Mouse (Mus musculus) hindbrain, embryonic 11.5 days (tissue): ENCODE data around the gene Scarb2. TPM values are rescaled to one million over a fixed set of nuclear protein-coding genes. Genes with fewer than 3 reads are reported as not detected.

Experiments
- ATAC-seq: fragments of 200-750 bp; cut with Nextera tagmentation; 2 replicates; pipeline ENCODE4 v1.8.0; 2017; ENCODE audit warnings: mild to moderate bottlenecking, moderate TSS enrichment, moderate library complexity; ENCODE audit not compliant: low FRiP score
- DNase-seq: peaks from one replicate; pipeline ENCODE4 v3.0.0-alpha.2; 2015; ENCODE audit warnings: low spot score
- H3K27ac ChIP-seq: fragments of 300-500 bp; sonication (generic); 2 replicates; pipeline ENCODE4 v1.5.1; 2014; ENCODE audit warnings: mild to moderate bottlenecking, low read depth, low read length
- H3K27me3 ChIP-seq: fragments of 300-500 bp; sonication (generic); 2 replicates; pipeline ENCODE4 v1.6.1; 2014; ENCODE audit warnings: mild to moderate bottlenecking, low read length, moderate library complexity, mixed read lengths; ENCODE audit not compliant: control insufficient read depth, insufficient read depth
- H3K36me3 ChIP-seq: fragments of 300-500 bp; sonication (generic); 2 replicates; pipeline ENCODE4 v1.6.1; 2014; ENCODE audit warnings: mild to moderate bottlenecking, low read length, moderate library complexity, mixed read lengths; ENCODE audit not compliant: control insufficient read depth, insufficient read depth
- H3K4me1 ChIP-seq: fragments of 300-500 bp; sonication (generic); replicated peaks from 2 replicates; pipeline ENCODE4 v1.6.1; 2014; ENCODE audit warnings: low read length, mixed read lengths; ENCODE audit not compliant: control insufficient read depth, insufficient read depth
- H3K4me2 ChIP-seq: fragments of 300-500 bp; sonication (generic); replicated peaks from 2 replicates; pipeline ENCODE4 v1.6.1; 2014; ENCODE audit warnings: mild to moderate bottlenecking, low read depth, low read length
- H3K4me3 ChIP-seq: fragments of 300-500 bp; sonication (generic); 2 replicates; pipeline ENCODE4 v1.5.1; 2014; ENCODE audit warnings: low read depth, low read length
- H3K9ac ChIP-seq: fragments of 300-500 bp; sonication (generic); 2 replicates; pipeline ENCODE4 v1.6.1; 2014; ENCODE audit warnings: low read depth, low read length
- H3K9me3 ChIP-seq: fragments of 300-500 bp; sonication (generic); 2 replicates; pipeline ENCODE4 v1.6.1; 2016; ENCODE audit warnings: low read length; ENCODE audit not compliant: control insufficient read depth
- WGBS: fragments of 180-500 bp; shearing (Covaris S2); extraction: QIAGEN DNeasy Blood & Tissue Kit; methylation state at CpG from one replicate; pipeline ENCODE4 v1.1.7; 2014; 5-methylcytosine and 5-hydroxymethylcytosine counted together
- polyA plus RNA-seq: library from polyadenylated mRNA; unstranded; fragments of >200 nt; fragmentation: Nextera tagmentation; extraction: Ambion mirVana; gene quantifications from 2 replicates; pipeline ENCODE4 v1.2.1, GENCODE M21; 2014

The Scarb2 gene
- polyA plus RNA-seq, 1 experiment from 2014 or later = 11.7 TPM

DNA sequence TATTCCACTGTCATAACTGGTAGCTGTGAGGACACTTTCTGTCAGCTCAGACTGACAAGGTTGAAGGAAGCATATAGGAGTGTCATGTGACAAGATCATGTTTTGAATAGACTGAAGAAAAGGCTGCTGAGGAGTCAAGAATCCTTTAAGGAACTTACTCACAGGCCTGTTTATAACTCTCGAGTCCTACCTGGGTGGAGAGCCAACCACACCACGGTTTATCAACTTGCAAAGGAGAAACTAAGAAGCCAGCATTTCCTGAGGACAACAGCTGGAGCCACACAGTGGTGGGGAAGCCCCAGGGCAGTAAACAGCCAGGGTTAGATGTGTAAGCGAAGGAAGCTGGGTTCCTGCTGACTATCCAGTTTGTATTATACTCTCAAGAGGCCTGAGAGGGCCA is 7.3 kb downstream of the Scarb2 start:
- DNase-seq = no peak
- ATAC-seq = no peak; the same call in 1 of the 2 replicates
- H3K36me3 ChIP-seq = no peaks in the 10 kb centered on the region
- no peaks in the 10 kb centered on the region; the same call in 1 of the 2 replicates for H3K4me1 ChIP-seq
- H3K9ac ChIP-seq = no peak overlapping the region
- no peak overlapping the region for H3K4me3 ChIP-seq
- H3K4me2 ChIP-seq = no peak overlapping the region
- no peaks in the 10 kb centered on the region for H3K9me3 ChIP-seq
- H3K27ac ChIP-seq = 0 out of 2 replicates have a peak overlapping the region, but pooled peaks have one; percentile 8
- no peaks in the 10 kb centered on the region for H3K27me3 ChIP-seq
- WGBS = 76% methylated on average over 3 of the region's 3 CpGs

DNA sequence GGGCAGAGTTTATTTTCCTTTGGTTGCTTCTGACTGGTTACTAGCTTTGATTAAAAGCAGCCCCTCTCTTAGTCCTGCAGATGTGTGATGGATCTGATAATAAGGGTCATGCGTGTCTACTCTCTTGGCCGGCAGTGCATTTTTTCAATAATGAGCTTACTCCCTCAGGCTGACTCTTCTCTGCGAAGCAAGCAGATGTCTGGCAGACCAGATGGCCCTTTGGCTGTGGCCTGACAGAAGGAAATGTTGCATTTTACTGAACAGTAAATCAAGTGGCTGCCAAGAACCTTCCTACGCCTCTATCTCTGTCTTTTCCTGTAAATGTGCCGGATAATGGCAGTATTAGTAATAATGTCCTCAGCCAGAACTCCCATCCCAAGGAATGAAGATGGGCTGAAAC is 8.0 kb downstream of the Scarb2 start:
- no peaks in the 10 kb centered on the region; the same call in 1 of the 2 replicates for H3K4me1 ChIP-seq
- DNase-seq = peak; percentile 37
- no peak overlapping the region for H3K9ac ChIP-seq
- 49% methylated on average over 5 of the region's 5 CpGs for WGBS
- ATAC-seq = peak; percentile 53; the same call in 1 of the 2 replicates
- no peak overlapping the region for H3K4me2 ChIP-seq
- H3K9me3 ChIP-seq = no peaks in the 10 kb centered on the region
- H3K27ac ChIP-seq = 0 out of 2 replicates have a peak overlapping the region, but pooled peaks have one; percentile 31
- no peak overlapping the region for H3K4me3 ChIP-seq
- no peaks in the 10 kb centered on the region for H3K36me3 ChIP-seq
- H3K27me3 ChIP-seq = no peaks in the 10 kb centered on the region

DNA sequence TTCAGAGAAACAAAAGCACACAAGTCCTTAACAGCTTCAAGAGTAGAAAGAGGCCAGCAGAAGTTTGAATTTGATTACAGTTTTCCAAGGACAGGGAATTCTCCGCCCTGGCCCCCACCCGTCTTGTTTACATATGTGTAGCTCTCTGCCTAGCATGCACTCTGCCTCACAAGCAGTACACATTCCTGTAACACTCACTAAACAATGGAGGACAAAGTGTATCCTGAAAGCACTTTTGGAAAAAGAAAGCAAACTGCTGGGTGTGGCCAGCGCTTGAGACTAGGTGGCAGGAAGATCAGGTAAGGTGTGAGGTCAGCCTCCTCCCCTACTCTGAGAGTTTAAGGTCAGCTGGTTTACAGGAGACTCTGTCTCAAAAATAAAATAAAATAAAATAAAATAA is 8.4 kb downstream of the Scarb2 start:
- Histone ChIP-seq H3K4me1 (no peaks in the 10 kb centered on the region; the same call in 1 of the 2 replicates), H3K27ac (no peak overlapping the region), H3K9me3 (no peaks in the 10 kb centered on the region), H3K9ac (no peak overlapping the region), H3K4me2 (no peak overlapping the region; the same call in 1 of the 2 replicates), H3K36me3 (no peaks in the 10 kb centered on the region), H3K27me3 (no peaks in the 10 kb centered on the region), H3K4me3 (no peak overlapping the region)
- 80% methylated on average over 3 of the region's 3 CpGs for WGBS
- DNase-seq (no peak), ATAC-seq (peak; percentile 23; the same call in 1 of the 2 replicates)

DNA sequence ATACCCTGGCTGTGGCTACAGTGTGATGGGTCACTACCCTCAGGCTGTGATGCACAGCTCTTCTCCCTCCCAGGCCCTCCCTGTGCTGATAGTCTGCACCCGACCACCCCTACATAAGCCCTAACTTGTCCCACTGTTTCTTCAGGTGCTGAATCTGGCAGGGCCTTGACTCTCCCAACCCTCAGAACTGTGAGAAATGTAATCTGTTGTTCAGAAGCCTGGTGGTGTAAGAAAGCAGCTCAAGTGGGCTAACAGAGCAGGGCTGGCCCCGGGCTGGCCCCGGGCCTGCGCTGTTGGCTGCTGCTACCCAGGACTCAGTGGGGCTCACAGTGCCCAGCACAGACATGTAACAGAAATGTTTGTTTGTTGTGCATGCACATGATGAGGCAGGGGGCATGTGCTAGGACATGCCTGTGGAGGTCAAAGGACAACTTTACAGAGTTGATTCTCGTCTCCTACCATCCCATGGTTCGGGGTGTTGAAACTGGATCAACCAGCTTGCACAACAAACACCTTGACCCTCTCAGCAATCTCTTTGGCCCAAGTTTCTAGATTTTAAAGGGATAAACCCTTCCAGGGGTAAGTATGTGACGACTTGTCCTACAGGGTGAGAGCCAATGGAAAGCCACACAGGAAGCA is 10.7 kb downstream of the Scarb2 start:
- no peak overlapping the region for H3K27ac ChIP-seq
- H3K4me1 ChIP-seq = no peaks in the 10 kb centered on the region; the same call in 1 of the 2 replicates
- DNase-seq (no peak), ATAC-seq (no peak)
- H3K36me3 ChIP-seq = no peaks in the 10 kb centered on the region
- no peaks in the 10 kb centered on the region for H3K9me3 ChIP-seq
- H3K27me3 ChIP-seq = no peaks in the 10 kb centered on the region
- H3K4me2 ChIP-seq = no peak overlapping the region
- H3K4me3 ChIP-seq = no peak overlapping the region
- whole genome bisulfite sequencing = 82% methylated on average over 7 of the region's 7 CpGs
- H3K9ac ChIP-seq = no peak overlapping the region

DNA sequence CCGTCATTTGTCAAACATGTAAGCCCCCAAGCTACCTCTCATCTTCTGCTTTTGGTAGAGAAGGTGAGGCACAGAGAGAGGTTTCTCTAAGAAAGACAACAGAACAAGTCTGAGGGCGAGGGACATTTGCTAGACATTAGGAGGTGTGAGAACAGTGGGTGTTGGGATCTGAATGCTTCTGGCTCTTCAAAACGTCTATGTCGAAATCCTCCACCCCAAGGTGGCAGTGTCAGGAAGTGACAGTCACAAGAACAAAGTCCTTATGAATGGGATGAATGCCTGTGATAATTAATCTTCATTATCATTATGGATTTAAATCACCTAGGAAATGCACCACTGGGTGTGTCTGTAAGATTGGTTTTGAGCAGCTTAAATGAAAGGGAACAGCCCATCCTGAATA is 11.3 kb downstream of the Scarb2 start:
- H3K4me3 ChIP-seq = no peak overlapping the region
- no peak overlapping the region for H3K4me2 ChIP-seq
- H3K9ac ChIP-seq = no peak overlapping the region
- no peaks in the 10 kb centered on the region for H3K27me3 ChIP-seq
- H3K9me3 ChIP-seq = no peaks in the 10 kb centered on the region
- ATAC-seq (no peak), DNase-seq (no peak)
- WGBS = 43% methylated on average over 4 of the region's 4 CpGs
- H3K4me1 ChIP-seq = no peaks in the 10 kb centered on the region; the same call in 1 of the 2 replicates
- no peak overlapping the region for H3K27ac ChIP-seq
- H3K36me3 ChIP-seq = no peaks in the 10 kb centered on the region

DNA sequence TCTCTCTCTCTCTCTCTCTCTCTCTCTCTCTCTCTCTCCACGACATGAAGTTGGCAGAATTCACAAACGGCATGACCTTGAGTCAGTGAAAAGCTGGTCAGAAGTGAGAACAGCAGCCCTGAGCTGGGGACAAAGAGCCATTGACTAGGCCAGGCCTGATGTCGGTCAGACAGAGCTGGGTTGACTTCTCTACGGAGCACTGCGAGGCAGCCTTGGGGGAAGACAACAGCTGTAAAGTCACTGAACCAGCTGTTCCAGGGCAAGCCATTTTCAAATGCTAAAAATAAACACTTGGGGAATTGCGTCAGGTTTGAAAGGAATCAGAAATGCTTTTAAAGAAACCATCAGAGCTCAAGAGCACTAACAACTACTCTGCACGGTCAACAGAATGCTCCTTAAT is 13.2 kb downstream of the Scarb2 start:
- WGBS = 66% methylated on average over 7 of the region's 7 CpGs
- DNase-seq = no peak

DNA sequence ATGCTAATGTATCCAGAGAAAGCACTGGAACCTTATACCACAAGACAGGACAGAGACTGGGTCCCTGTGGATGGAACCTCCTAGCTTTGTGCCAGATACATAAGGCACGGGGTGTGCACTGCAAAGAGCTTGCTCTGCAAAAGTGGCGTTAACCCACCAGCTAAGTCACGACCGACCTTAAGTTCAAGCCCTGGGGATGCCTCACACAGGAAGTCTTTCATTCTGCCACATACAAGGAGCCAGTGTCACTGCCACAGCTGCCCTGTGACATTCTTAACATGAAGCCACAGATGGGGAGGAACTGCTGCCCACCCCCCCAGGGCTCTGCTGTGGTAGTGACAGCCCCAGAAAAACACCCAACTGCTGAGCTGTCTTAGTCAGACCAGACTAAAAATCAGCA is 15.9 kb downstream of the Scarb2 start:
- no peak overlapping the region for H3K9ac ChIP-seq
- no peaks in the 10 kb centered on the region for H3K9me3 ChIP-seq
- no peaks in the 10 kb centered on the region for H3K36me3 ChIP-seq
- H3K27ac ChIP-seq = no peak overlapping the region
- ATAC-seq (no peak), DNase-seq (no peak)
- no peaks in the 10 kb centered on the region for H3K27me3 ChIP-seq
- 66% methylated on average over 4 of the region's 4 CpGs for WGBS
- no peak overlapping the region for H3K4me2 ChIP-seq
- no peak overlapping the region for H3K4me3 ChIP-seq
- H3K4me1 ChIP-seq = no peaks in the 10 kb centered on the region

More for the DNA sequence above, 13.2 kb downstream of the Scarb2 start:
- no peak for ATAC-seq
- no peaks in the 10 kb centered on the region for H3K4me1 ChIP-seq
- no peak overlapping the region for H3K4me3 ChIP-seq
- H3K36me3 ChIP-seq = no peaks in the 10 kb centered on the region
- H3K27ac ChIP-seq = no peak overlapping the region
- H3K9me3 ChIP-seq = no peaks in the 10 kb centered on the region
- H3K9ac ChIP-seq = no peak overlapping the region
- no peak overlapping the region for H3K4me2 ChIP-seq
- H3K27me3 ChIP-seq = no peaks in the 10 kb centered on the region

DNA sequence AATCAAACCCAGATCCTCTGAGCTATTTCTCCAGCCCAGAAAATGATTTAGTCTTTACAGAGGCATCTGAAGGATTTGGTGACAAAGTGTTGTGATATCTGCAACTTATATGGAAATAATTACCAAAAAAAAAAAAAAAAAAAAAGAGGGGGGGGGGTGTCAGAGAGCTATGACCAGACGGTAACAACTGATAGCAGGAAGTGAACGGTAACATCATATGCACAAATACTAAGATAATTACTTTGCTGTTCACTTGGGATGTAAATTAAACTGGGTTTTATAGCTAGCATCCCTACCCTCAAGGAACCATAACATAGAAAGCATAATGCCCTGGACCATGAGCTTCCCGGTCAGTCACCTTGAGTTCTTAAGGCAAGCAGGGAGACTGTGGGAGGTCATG is 16.3 kb downstream of the Scarb2 start:
- WGBS = 94% methylated on average over 3 of the region's 3 CpGs
- no peak for ATAC-seq

DNA sequence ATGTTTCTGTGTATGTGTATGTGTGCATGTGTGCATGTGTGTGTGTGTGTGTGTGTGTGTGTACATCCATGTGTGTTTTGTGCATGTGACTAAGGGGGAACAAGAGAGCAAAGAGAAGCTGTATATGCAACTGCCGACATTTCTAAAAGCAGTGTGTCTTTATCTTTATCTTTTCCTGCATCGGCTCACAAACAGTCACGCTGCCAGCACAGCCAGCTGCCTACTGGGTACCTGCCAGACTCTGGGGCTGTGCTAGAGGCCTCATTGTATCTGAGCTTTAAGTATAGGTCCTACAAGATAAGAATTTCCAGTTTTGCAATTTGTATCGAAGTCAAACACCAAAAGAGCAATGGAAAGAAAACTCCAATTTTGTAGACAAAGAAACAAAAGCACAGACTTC is 17.1 kb downstream of the Scarb2 start:
- DNase-seq (no peak), ATAC-seq (no peak)
- Histone ChIP-seq H3K9me3 (no peaks in the 10 kb centered on the region), H3K9ac (no peak overlapping the region), H3K4me3 (no peak overlapping the region), H3K27me3 (no peaks in the 10 kb centered on the region), H3K36me3 (no peaks in the 10 kb centered on the region), H3K4me2 (no peak overlapping the region), H3K4me1 (no peaks in the 10 kb centered on the region), H3K27ac (no peak overlapping the region)
- 75% methylated on average over 4 of the region's 4 CpGs for WGBS

More for the DNA sequence above, 16.3 kb downstream of the Scarb2 start:
- Histone ChIP-seq H3K27me3 (no peaks in the 10 kb centered on the region), H3K9ac (no peak overlapping the region), H3K4me1 (no peaks in the 10 kb centered on the region), H3K27ac (no peak overlapping the region), H3K9me3 (no peaks in the 10 kb centered on the region), H3K4me2 (no peak overlapping the region), H3K4me3 (no peak overlapping the region), H3K36me3 (no peaks in the 10 kb centered on the region)
- no peak for DNase-seq
